Mouse (Mus musculus): ENCODE measurements around the gene Itpa. TPM values are rescaled to one million over a fixed set of nuclear protein-coding genes. Genes with fewer than 3 reads are reported as not detected.
A peak's percentile ranks its signal among the peaks of the same experiment; 100 is the strongest.
"Not testable (repeated sequence)": the region's sequence is repeated elsewhere in the genome, so short reads cannot be mapped to it uniquely, and the experiment has no call there.

Gene Itpa
- polyA plus RNA-seq, 1 experiment from 2014 or later, result 138 TPM

DNA sequence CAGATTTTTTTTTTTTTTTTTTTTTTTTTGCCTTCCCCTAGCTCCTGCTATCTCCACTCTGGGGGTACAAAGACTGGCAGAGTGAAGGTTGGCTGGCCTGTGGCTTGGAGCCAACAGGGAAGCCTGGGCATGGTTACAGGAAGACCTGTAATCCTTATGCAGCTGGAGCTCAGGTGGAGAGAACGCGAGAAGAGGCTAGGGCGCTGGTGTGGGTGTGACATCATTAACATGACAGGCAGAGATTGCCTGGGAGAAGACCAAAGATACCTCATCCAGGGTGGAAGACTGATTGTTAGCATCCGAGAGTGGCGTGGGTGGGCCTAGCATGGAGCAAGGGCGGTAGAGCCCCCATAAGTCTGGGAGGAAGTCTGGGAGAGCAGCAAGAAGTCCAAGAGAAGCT, 28.1 kb upstream of the Itpa start:
- 73% methylated on average over 6 of the region's 6 CpGs for WGBS
- Histone ChIP-seq H3K4me1 (peaks cover 23% of the 10 kb centered on the region), H3K9ac (no peak overlapping the region), H3K36me3 (no peaks in the 10 kb centered on the region), H3K27me3 (replicated peaks) (peaks cover 65% of the 10 kb centered on the region), H3K4me3 (no peak overlapping the region), H3K4me2 (replicated peaks) (no peak overlapping the region), H3K9me3 (no peaks in the 10 kb centered on the region), H3K27ac (no peak overlapping the region)
- ATAC-seq (ENCODE audit: low FRiP score, low read depth), result no peak

DNA sequence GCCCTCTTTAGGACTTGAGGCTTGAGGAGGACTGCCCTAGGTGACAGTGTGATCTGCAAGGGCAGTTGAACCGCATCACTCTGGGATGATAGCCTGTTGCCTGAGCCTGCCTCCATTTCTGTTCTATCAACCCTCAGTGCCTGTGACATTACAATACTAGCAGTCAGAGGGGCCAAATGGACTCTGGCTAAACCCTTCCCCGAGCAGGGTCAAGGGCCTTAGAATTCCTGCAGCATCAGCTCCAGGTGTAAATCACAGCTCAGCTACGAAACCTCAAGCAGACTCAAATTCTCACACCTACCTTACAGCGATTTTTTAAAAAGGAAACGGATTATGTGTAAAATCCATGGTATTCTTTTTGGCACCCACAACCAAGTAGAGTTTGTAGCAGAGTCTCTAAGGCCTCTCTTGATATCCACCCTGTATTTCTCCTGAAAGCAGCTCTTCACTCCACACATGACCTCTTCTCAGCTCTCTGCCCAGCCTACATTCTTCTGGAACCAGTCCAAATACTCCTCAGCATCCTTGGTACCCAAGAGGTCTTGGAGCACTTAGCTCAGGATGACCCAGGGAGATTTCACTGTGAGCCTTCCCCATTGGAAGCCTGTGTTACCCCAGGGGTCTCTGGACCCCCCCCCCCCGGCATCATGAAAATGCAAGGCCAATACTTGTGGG, 25.9 kb upstream of the Itpa start:
- Histone ChIP-seq H3K27ac (no peak overlapping the region), H3K4me1 (peaks cover 5% of the 10 kb centered on the region), H3K27me3 (replicated peaks) (peaks cover 43% of the 10 kb centered on the region), H3K4me3 (0 out of 2 replicates have a peak overlapping the region, but pooled peaks have one; percentile 68), H3K4me2 (replicated peaks) (peak overlapping the region; percentile 95), H3K9ac (0 out of 2 replicates have a peak overlapping the region, but pooled peaks have one; percentile 77), H3K36me3 (no peaks in the 10 kb centered on the region), H3K9me3 (no peaks in the 10 kb centered on the region)
- ATAC-seq (ENCODE audit: low FRiP score, low read depth), result no peak; the same call in 1 of the 2 replicates
- 70% methylated on average over 6 of the region's 6 CpGs for WGBS

DNA sequence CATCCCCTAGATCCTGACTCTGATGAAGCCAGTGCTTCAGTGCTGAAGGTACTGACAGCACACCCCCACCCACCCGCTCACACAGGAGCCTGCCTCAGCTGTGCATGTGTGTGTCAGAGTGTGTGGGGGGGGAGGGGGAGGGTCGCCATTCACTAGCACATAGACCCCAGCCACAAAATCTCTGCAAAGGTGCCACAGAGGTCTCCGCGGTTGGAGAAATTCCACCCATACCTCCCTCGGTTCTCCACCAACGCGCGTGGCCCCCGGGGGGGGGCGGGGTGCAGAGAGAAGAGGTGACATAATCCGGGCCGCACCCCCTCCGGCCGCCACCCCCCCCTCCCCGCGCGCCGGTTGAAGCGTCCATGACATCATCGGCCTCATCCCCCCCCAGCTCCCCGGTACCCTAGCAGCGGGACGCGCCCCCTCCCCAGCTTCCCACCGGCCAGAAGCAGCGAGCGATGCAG, 25.2 kb upstream of the Itpa start:
- WGBS, result under 1% methylated on average over 25 of the region's 27 CpGs
- H3K36me3 ChIP-seq, result 0 out of 2 replicates have a peak, but pooled peaks cover 6% of the 10 kb centered on the region
- peak overlapping the region; percentile 77 for H3K9ac ChIP-seq
- H3K27ac ChIP-seq, result 0 out of 2 replicates have a peak overlapping the region, but pooled peaks have one; percentile 37
- ATAC-seq (ENCODE audit: low FRiP score, low read depth), result peak; percentile 81
- peaks cover 36% of the 10 kb centered on the region for H3K27me3 ChIP-seq (replicated peaks)
- peaks cover 5% of the 10 kb centered on the region for H3K4me1 ChIP-seq
- H3K4me3 ChIP-seq, result peak overlapping the region; percentile 68
- no peaks in the 10 kb centered on the region for H3K9me3 ChIP-seq
- H3K4me2 ChIP-seq (replicated peaks), result peak overlapping the region; percentile 95

DNA sequence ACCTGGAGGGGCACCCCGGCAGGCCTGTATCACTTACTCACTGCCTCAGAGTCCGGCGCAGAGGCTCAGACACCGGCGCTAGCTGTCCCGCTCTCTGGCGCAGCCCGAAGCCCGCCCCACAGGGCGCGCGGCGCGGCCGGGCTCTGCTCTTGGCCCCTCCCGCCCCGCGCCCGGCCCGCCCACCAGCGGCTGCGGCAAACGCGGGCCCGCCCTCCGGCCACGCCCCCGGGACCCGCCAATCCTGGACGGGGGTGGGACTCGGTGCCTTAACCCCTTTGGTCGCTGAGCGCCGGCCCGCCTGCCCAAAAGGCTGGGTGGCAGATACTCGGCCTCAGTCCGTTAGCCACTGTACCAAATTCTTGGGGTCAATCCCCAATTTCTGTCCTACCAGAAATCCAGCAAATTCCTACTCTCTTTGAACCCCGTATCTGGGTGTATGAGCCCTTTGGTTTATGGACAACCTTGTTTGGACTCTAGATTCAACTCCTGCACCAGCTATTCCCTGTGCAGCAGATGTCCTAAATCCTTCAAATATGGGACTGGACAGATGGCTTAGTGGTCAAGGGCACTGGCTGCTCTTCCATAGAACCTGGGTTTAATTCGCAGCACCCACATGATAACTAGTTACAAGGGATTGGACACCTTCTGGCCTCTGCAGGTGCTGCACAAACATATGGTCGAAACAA, 24.6 kb upstream of the Itpa start, which contains the start of gene Lzts3:
Gene Lzts3, minus strand, starts transcription at position 120 of the 686 bp plus-strand sequence.
- Histone ChIP-seq H3K27me3 (replicated peaks) (peaks cover 30% of the 10 kb centered on the region), H3K9ac (peak within 1 kb of the TSS; percentile 77), H3K4me2 (replicated peaks) (peak within 1 kb of the TSS; percentile 95), H3K9me3 (no peaks in the 10 kb centered on the region), H3K36me3 (0 out of 2 replicates have a peak, but pooled peaks cover 6% of the 10 kb centered on the region), H3K27ac (0 out of 2 replicates have a peak within 1 kb of the TSS, but pooled peaks have one; percentile 37), H3K4me1 (peaks cover 5% of the 10 kb centered on the region), H3K4me3 (peak within 1 kb of the TSS; percentile 68)
- peak; percentile 95 for ATAC-seq (ENCODE audit: low FRiP score, low read depth)
- 3% methylated on average over 40 of the region's 40 CpGs for WGBS

DNA sequence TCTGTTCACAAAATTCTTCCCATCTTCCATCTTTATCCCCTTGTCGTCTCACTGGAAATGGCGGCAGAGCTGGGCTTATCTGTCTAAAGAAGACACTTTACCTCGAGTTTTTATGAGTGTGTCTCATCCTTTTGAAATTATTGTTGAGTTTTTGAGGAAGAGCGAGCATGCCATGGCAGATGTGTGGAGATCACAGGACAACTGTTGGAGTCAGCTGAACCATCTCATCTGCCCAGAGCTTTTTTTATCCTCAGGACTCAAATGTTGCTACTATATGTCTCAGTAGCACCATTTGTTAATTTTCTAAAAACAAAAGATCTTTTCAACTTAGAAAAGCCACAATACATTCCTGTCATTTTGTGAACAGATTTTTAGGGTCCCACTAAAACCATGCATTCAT, 22.2 kb upstream of the Itpa start:
- H3K9ac ChIP-seq, result no peak overlapping the region
- H3K9me3 ChIP-seq, result no peaks in the 10 kb centered on the region
- H3K36me3 ChIP-seq, result peaks cover 15% of the 10 kb centered on the region; the same call in 1 of the 2 replicates
- 87% methylated on average over 4 of the region's 4 CpGs for WGBS
- ATAC-seq (ENCODE audit: low FRiP score, low read depth), result no peak
- H3K27ac ChIP-seq, result no peak overlapping the region
- peaks cover 5% of the 10 kb centered on the region for H3K4me1 ChIP-seq
- no peak overlapping the region for H3K4me3 ChIP-seq
- no peak overlapping the region for H3K4me2 ChIP-seq (replicated peaks)
- H3K27me3 ChIP-seq (replicated peaks), result peaks cover 12% of the 10 kb centered on the region

DNA sequence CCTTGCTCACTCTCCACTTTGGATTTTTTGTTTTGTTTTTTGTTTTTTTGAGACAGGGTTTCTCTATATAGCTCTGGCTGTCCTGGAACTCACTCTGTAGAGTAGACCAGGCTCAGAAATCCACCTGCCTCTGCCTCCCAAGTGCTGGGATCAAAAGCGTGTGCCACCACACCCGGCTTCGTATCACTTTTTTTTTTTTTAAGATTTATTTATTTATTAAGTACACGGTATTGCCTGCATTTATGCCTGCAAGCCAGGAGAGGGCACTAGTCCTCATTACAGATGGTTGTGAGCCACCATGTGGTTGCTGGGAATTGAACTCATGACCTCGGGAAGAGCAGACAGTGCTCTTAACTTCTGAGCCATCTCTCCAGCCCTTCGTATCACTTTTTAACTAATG, 18.4 kb upstream of the Itpa start:
- WGBS, result 80% methylated on average over 6 of the region's 6 CpGs

DNA sequence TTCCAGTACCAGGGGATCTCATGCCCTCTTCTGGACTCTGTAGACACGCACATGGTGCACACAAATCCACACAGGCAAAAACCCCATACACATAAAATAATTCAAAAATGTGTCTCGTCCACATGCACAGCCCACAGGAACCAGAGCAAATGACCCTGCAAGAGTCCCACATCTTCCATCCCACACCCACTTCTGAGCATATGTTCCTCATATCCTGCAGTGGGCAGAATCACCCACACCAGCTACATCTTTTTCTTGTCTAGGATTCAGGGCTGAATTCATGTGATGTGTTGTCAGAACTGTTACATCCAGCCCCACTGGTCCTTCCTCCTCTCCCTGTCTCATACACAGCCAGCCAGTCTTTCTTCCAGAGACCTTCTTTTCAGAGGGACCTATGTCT, 14.1 kb upstream of the Itpa start:
- no peaks in the 10 kb centered on the region for H3K4me1 ChIP-seq
- no peak overlapping the region for H3K9ac ChIP-seq
- H3K27ac ChIP-seq, result no peak overlapping the region
- peaks cover 59% of the 10 kb centered on the region for H3K36me3 ChIP-seq
- H3K9me3 ChIP-seq, result no peaks in the 10 kb centered on the region
- no peak overlapping the region for H3K4me3 ChIP-seq
- H3K27me3 ChIP-seq (replicated peaks), result no peaks in the 10 kb centered on the region
- H3K4me2 ChIP-seq (replicated peaks), result no peak overlapping the region
- WGBS, result 89% methylated on average over 2 of the region's 2 CpGs
- no peak for ATAC-seq (ENCODE audit: low FRiP score, low read depth)

More for the DNA sequence above, 18.4 kb upstream of the Itpa start:
- not testable (repeated sequence) for H3K27ac ChIP-seq; ATAC-seq (ENCODE audit: low FRiP score, low read depth); H3K9ac ChIP-seq; H3K4me1 ChIP-seq; H3K4me2 ChIP-seq (replicated peaks); H3K9me3 ChIP-seq; H3K27me3 ChIP-seq (replicated peaks); H3K4me3 ChIP-seq
- peaks cover 28% of the 10 kb centered on the region for H3K36me3 ChIP-seq

DNA sequence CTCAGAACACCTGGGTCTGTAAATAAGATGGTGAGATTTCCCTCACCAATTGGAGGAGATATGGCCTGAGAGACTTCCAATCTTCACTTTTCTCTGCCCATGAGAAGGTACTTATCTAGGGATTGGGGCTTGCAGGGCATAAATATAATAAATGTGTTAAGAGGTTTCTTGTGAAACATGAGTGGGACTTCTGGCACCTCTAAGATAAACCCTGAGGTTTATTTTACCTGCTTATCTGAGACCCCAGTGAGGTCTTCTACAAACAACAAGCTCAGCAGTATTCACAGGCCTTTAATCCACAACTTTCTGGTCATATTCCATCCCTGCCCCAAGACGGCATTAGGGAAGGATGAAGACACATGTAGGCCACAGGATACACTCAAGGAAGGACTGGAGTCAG, 13.7 kb upstream of the Itpa start:
- Histone ChIP-seq H3K9ac (no peak overlapping the region), H3K4me1 (no peaks in the 10 kb centered on the region), H3K9me3 (no peaks in the 10 kb centered on the region), H3K27me3 (replicated peaks) (no peaks in the 10 kb centered on the region), H3K36me3 (peaks cover 64% of the 10 kb centered on the region), H3K4me3 (no peak overlapping the region), H3K4me2 (replicated peaks) (no peak overlapping the region), H3K27ac (no peak overlapping the region)
- 91% methylated on average over 1 of the region's 1 CpGs for WGBS
- no peak for ATAC-seq (ENCODE audit: low FRiP score, low read depth)

DNA sequence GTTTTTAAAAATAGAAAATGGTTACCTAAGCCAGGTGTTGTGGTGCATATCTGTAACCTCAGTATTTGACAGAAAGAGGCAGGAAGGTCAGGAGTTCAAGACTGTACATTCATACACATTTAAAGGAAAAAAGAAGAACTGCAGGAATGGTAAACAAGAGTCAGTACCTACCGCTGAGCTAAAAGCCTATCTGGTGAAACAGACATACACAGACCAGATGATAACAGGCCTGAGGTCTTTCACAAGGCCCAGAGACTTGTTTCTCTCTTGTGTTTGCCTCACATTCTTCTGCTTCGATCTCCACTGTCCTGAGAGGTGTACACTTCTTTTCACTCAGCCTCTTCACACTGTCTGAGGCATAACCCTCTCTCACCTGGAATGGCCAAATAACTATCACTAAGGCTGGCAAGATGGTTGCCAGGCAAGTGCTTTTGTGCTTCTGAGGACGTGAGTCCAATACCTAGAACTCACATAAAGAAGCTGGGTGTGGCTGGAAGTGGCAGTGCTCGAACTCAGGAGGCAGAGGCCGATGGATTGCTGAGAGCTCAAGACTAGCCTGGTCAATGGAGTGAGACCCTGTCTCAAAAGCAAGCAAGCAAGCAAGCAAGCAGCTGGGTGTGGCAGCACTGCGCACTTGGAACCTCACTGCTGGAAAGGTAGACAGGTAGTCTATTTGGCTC, 11.6 kb upstream of the Itpa start:
- Histone ChIP-seq H3K4me1 (no peaks in the 10 kb centered on the region), H3K36me3 (peaks cover 67% of the 10 kb centered on the region)
- no peak for ATAC-seq (ENCODE audit: low FRiP score, low read depth)

DNA sequence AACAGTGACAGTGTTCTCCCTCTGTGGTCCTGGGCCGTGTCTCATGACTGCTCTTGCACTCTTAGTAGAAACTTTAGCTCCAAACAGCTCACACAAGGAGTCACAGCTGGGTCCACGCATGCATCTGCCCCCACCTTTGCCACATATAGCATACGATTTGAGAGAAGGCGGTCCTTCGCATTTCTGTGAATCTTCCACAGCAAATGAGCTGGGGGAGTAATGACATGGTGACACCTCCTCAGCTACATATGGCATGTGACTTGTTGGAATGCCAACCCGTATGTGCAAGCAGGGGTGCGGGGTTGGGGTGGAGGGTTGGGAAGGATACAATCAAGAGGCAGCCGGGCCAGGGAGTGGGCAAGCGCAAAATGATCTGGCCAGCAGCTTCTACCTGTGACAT, 10.9 kb upstream of the Itpa start:
- Histone ChIP-seq H3K4me1 (no peaks in the 10 kb centered on the region), H3K4me2 (replicated peaks) (no peak overlapping the region), H3K9ac (no peak overlapping the region), H3K27me3 (replicated peaks) (no peaks in the 10 kb centered on the region), H3K9me3 (no peaks in the 10 kb centered on the region), H3K4me3 (no peak overlapping the region), H3K27ac (no peak overlapping the region), H3K36me3 (peaks cover 74% of the 10 kb centered on the region)
- ATAC-seq (ENCODE audit: low FRiP score, low read depth), result no peak
- WGBS, result 95% methylated on average over 9 of the region's 9 CpGs

More for the DNA sequence above, 11.6 kb upstream of the Itpa start:
- Histone ChIP-seq H3K9ac (no peak overlapping the region), H3K4me2 (replicated peaks) (no peak overlapping the region), H3K27me3 (replicated peaks) (no peaks in the 10 kb centered on the region), H3K27ac (no peak overlapping the region), H3K4me3 (no peak overlapping the region), H3K9me3 (no peaks in the 10 kb centered on the region)
- WGBS, result 91% methylated on average over 6 of the region's 6 CpGs

DNA sequence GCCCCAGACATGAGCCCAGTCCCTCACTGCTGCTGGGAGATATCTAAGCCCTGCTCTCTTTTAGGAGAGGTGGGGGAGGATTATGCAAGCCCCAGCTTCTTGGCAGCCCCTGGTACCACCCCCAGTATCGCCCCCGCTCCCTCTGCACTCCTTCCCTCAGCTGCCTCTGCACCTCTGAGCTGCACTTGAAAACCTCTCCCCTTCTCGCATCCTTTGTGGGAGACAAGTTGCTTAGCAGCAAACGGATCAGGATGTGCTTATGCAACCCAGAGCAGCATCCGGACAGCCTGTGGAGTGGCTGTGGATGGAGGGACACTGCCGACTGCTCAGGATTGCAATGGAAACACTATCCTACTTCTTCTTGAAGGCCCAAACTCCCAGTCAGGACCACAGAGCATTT, 9.9 kb upstream of the Itpa start:
- peaks cover 82% of the 10 kb centered on the region for H3K36me3 ChIP-seq
- H3K4me1 ChIP-seq, result no peaks in the 10 kb centered on the region
- no peaks in the 10 kb centered on the region for H3K27me3 ChIP-seq (replicated peaks)
- H3K27ac ChIP-seq, result no peak overlapping the region
- no peak overlapping the region for H3K4me2 ChIP-seq (replicated peaks)
- no peak overlapping the region for H3K9ac ChIP-seq
- no peak overlapping the region for H3K4me3 ChIP-seq
- 92% methylated on average over 6 of the region's 6 CpGs for WGBS
- no peaks in the 10 kb centered on the region for H3K9me3 ChIP-seq
- ATAC-seq (ENCODE audit: low FRiP score, low read depth), result no peak

DNA sequence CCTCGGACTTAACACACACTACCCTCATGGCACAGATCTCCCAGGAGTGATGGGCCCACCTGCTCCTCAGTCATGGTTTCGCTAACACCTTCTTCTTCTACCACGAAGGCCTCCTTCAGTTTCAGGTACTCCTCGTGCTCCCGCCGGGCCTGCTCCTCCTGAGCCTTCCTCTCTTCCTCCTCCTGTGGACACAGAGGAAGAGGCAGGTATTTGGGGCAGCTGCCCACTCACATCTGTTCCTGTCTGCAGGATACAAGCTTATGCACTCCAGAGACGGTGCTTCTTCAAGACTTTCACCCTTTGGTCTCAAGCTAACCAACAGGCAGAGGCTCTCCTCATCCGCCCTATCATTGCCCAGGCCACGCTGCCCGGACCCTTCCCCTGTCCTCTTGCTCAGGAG, 8.9 kb upstream of the Itpa start:
- WGBS, result 98% methylated on average over 10 of the region's 10 CpGs
- ATAC-seq (ENCODE audit: low FRiP score, low read depth), result no peak
- no peak overlapping the region for H3K4me3 ChIP-seq
- no peaks in the 10 kb centered on the region for H3K27me3 ChIP-seq (replicated peaks)
- H3K27ac ChIP-seq, result no peak overlapping the region
- H3K9ac ChIP-seq, result no peak overlapping the region
- H3K4me1 ChIP-seq, result peaks cover 9% of the 10 kb centered on the region
- H3K36me3 ChIP-seq, result peaks cover 77% of the 10 kb centered on the region
- no peak overlapping the region for H3K4me2 ChIP-seq (replicated peaks)
- H3K9me3 ChIP-seq, result no peaks in the 10 kb centered on the region

All from neural tube, embryonic 12.5 days (tissue).